Mouse (Mus musculus) gastrocnemius, postnatal 14 days (tissue): Measurements from ENCODE around the gene Rcor3. TPM values are rescaled to one million over a fixed set of nuclear protein-coding genes. Genes with fewer than 3 reads are reported as not detected.

ENCODE experiments used
- DNase-seq: peaks from one replicate; pipeline ENCODE4 v3.0.0; 2021; ENCODE audit warnings: mixed read lengths
- intact Hi-C: fragments of 180-260 bp; cut with DNase I; formaldehyde crosslinking; loops from one replicate; pipeline ENCODE4 v1.15.1; 2025; ENCODE audit warnings: low total_unique reads
- total RNA-seq, 2 experiments: library from RNA; stranded (reverse); gene quantifications; 2 replicates each; pipeline ENCODE4 v1.2.3; 2021

Rcor3 gene
- total RNA-seq, 2 experiments from 2014 or later: 17.5 to 19.8 TPM

DNA sequence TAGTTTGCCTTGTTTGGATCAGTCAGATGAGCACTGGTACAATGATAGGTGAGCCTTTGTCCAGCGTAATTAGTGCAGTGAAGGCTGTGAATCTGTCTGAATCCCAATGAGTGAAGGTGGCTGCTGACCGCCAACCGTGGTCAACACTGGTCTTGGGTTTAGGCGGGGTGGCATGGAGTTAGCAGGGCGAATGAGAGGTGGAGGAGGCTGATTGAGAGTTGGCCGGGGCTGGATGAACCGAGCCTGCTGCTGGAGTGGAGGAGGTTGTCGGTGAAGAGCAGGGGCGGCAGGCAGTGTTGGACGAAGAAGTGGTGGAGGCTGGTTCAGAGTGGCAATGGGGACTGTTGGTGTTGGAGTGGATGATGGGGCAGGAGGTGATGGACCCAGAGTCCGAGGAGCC lies 37.1 kb downstream of the Rcor3 start:
- intact Hi-C loops: no loop called here
- no peak for DNase-seq

DNA sequence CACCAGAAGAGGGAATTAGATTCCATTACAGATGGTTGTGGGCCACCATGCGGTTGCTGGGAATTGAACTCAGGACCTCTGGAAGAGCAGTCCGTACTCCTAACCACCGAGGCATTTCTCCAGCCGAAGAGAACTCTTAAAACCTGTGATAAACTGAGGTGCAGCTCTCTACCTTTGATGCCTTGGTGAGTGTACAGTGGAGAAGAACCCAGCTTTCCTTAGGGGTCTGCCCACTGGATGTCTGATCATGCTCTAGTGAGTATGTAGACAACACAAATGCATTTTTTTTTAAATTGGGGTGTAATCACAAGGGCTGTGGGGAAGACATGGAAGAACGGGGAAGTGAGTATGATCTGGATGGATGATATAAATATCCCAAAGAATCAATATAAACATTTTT lies 42.2 kb downstream of the Rcor3 start:
- intact Hi-C loops: loop anchor here (2.0 kb wide), 1 partner anchor 129 kb away; no protein-coding TSS in a partner anchor
- no peak for DNase-seq

GRCm38 (mm10) chr1:192094451-192095170 lies 43.3 kb downstream of the Rcor3 start:
- intact Hi-C loops: loop anchor here (2.0 to 5.0 kb wide), 2 partner anchors 128 to 257 kb away; no protein-coding TSS in a partner anchor
- DNase-seq: peak; percentile 58

GRCm38 (mm10) chr1:192092879-192093660 lies 44.8 kb downstream of the Rcor3 start:
- peak; percentile 78 for DNase-seq
- intact Hi-C loops: loop anchor here (5.0 kb wide), 1 partner anchor 256 kb away; no protein-coding TSS in a partner anchor

DNA sequence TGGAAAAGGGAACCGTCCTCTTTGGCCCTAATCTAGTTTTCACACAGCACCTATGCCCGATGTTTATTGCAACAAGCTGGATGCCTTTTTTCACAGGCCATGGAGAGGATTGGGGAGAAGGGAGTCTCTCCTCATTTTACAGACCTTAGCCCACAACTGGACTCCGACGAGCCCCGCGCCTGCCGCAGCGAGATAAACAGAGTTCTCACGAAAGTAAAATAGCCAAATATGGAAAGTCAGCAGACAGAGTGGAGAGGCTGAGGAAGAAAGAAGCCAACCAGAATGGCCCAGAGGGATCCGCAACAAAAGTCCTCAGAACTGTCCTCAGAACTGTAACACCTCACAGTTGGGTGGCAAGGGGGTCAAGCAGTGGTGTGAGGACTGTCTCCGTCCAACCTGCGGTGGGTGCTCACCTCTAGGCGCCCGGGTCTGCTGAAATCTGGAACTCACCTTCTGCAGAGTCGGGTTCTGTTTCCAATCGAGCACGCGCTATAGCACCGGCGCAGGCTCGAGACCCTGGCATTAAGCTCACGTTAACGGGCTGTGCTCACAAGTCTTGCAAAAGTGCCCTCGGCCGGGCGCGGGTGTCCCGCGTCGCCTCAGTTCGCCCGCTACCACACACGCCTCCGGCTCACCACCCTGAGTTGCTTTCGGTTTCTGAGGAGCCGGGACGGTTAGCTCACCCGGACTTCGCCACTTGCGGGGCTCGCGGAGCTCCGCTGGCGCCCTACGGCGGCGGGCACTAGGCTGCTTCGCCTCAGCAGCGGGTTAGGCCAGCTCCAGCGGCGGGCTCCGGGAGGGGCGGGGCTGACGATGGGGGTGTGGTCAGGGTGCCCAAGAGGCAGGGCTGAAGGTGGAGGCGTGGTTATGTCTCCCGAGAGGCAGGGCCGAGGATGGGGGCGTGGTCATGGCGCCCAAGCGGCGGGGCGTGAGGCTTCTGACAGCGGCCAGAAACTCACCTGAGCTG lies 45.8 kb downstream of the Rcor3 start, which contains the start of gene Traf5:
TSS of gene Traf5 (minus strand) at position 754 of the 967 bp plus-strand sequence.
- peak; percentile 98 for DNase-seq
- intact Hi-C loops: loop anchor here (5.0 kb wide), 1 partner anchor 255 kb away; no protein-coding TSS in a partner anchor

DNA sequence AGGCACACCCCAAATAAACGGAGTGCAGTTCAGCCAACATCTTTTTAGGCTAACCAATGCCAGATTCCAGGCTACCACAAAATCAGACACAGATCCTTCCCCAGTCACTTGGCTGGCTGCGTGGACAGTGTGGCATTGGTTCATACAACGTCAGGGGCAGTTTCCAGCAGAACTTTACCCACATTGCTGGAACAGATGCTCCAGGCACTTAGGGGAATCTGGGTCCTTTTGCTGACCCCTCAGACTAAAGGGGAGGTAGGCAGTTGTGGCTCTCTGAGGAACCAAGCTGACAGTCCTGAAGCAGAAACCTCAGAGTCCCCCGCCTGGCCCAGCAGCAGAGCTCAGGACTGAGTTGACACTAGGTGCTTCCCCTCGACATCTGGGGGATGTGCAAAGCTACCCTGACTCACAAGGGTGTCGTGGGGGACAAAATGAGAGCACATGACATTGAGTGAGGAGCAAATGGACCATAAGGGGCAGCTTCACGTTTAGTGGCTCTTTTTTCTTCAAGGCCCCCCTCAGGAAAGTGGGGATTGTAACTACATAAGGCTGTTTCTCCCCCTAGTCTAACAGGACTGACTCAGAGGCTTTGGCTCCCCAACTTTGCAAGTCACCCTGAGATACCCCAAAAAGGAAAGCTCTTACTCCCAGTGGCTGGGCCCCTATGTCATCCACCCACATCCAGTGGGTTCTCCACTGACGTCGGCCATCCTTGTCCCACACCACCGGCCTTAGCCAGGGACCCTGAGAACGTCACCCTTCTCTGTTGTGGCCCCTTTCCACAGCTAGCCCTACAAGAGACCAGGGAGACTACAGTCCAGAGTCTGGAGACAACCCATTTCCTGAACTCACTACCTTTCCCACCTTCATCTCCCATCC lies 46.9 kb downstream of the Rcor3 start:
- intact Hi-C loops: loop anchor here (5.0 kb wide), 1 partner anchor 254 kb away; no protein-coding TSS in a partner anchor
- DNase-seq: no peak

- intact Hi-C loops: loop anchor here (5.0 kb wide), 1 partner anchor 253 kb away; no protein-coding TSS in a partner anchor
- no peak for DNase-seq
Observed at GRCm38 (mm10) chr1:192090281-192090680, 47.6 kb downstream of the Rcor3 start.

- DNase-seq: no peak
- intact Hi-C loops: loop anchor here (5.0 kb wide), 1 partner anchor 252 kb away; no protein-coding TSS in a partner anchor
Observed at GRCm38 (mm10) chr1:192089208-192090166, 48.4 kb downstream of the Rcor3 start.

DNA sequence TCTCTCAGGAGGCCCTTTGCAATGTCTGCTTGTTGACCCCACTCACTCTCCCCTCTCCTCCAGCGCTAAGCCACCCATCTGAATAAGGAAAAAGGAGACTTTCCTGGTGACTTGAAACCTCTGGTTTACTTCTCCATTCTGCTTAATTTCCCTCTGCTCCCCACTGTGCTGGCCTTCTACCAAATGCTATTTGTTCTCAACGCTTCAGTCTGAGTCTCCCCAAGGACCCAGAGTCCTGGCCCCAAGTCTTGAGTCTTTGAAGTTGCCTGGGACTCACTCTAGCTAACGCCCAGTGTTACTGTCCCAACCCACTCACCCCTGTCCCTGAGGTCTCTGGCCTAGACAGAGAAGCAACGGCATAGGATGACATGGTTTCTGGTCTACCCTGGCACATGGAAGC lies 49.9 kb downstream of the Rcor3 start:
- intact Hi-C loops: no loop called here
- no peak for DNase-seq

GRCm38 (mm10) chr1:192087098-192087497 lies 50.8 kb downstream of the Rcor3 start:
- intact Hi-C loops: no loop called here
- DNase-seq: no peak

DNA sequence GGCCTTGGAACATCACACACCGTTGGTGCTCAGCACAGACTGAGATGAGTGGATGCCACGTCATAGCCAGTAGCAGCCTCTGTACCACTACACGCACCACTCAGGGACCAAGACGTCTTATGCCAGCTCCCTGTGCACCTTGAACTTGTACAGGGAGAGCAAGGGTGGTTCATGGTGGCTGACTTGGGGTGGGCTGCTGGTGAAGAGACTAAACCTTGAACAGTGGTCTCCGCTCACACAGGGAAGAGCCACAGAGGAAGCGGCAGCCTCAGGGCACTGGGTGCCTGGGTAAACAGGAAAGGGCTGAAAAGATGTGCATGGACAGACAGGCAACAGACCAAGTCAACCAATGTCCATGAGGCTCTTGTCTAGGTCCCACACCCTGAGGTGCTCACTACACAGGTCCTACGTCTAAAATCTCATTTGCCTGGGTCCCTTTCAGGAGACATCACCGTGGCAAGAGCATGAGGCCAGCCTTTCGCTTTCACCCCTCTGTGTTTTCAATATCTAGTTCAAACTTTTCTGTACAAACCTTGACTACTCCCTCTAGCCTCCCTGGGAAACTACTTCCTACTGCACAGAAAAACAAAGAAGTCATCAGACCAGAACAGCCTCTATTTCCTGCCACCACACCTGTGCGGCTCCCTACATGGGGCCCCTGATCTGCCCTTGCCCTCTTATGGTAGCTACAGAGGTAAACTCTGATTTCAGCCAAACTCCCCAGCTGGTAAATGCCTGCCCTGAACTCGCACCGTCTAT lies 51.4 kb downstream of the Rcor3 start:
- no peak for DNase-seq
- intact Hi-C loops: no loop called here

- intact Hi-C loops: no loop called here
- no peak for DNase-seq
Observed at GRCm38 (mm10) chr1:192085218-192085617, 52.6 kb downstream of the Rcor3 start.

DNA sequence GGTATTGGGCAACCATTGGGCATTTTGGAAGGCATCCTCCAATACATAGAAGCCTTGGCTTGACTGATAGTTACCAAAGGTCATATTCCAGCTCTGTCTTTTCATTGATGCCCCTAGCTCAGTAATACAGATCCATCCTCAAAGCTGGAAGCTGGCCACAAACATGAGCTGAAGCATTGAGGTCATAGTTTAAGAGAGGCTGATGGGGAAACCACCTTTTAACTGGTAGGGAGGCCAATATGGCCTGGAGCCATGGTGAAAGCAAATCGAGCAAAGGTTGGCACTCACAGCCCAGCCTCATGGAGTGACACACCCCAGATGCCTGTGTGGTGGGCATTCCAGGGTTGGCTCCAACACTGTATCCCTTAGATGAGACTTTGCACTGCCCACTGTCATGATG lies 55.2 kb downstream of the Rcor3 start:
- intact Hi-C loops: no loop called here
- DNase-seq: no peak

DNA sequence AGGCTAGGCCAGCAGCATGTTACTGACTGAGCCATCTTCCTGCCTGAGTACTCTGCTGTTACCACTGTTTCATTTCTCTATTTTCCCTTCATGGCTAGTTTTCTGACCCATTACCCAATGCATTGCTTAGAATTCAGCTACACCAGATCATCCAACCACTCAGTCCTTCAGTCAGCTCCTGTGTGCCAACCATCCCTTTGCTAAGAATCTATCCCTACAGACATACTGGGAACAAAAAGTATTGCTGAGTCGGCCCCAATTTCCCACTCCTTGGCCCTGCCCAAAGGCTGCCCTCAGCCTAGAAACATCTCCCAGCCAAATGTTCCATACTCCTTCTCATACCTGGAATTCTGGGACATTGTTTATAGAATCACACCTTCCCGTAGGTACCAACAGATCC lies 56.7 kb downstream of the Rcor3 start:
- intact Hi-C loops: no loop called here
- DNase-seq: no peak

GRCm38 (mm10) chr1:192079121-192079520 lies 58.7 kb downstream of the Rcor3 start:
- intact Hi-C loops: no loop called here

DNA sequence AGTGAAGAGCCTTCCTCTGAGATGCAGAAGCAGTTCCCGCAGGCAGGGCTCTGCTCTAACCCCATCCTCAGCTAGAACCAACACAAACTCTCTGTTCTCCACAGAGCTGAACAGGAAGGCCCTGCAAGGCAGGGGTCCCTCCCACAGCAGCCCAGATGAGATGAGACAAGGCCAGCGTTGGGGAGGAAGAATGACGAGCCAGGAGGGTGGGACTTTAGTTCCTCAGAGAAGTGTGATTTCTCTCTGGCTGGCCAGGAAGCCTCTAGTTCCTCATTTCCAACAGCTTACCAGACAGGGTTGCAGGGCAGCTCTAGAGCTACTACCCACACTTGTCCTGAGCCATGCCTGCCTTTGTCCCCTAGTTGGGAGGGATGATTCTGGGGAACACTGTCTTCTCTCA lies 59.5 kb downstream of the Rcor3 start:
- DNase-seq: peak; percentile 55

More at GRCm38 (mm10) chr1:192079121-192079520, 58.7 kb downstream of the Rcor3 start:
- no peak for DNase-seq

More for the DNA sequence above, 59.5 kb downstream of the Rcor3 start:
- intact Hi-C loops: no loop called here
